In the genomic region with DNA sequence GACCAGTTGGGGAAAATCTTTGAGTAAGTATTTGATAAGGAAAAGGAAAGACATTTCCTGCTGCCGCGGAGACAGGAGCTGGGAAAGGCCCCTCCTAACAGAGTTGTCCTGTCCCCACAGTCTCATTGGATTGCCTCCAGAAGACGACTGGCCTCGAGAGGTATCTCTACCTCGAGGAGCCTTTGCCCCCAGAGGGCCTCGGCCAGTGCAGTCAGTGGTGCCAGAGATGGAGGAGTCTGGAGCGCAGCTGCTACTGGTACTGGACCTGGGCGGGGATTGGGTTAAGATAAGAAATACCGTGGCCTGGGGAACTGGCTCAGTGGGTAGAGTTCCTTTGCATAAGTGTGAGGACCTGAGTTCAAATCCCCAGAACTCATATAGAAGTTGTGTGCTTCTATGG, we compare ENCODE assay signal across 18 mouse cellular contexts. TPM values are rescaled to one million over a fixed set of nuclear protein-coding genes. Genes with fewer than 3 reads are reported as not detected.
DNase-seq lines count a peak whose midpoint lies in the region; ATAC-seq and TF ChIP-seq lines count a peak whose summit lies in the region.
"Had no signal": no experiment of that assay in that cellular context is flagged by ENCODE, and none has a peak within 500 bp of the region (broad histone marks: within the 10 kb centered on the region; RNA-seq: fewer than 3 reads in every experiment).

No protein-coding gene starts in this region.

- H3K9ac ChIP-seq in heart, embryonic 11.5 days (ENCODE audit: low read depth, low read length): no peak overlapping the region
- no peak overlapping the region for H3K9ac ChIP-seq in liver, embryonic 12.5 days
- H3K9ac ChIP-seq in liver, postnatal 0 days (replicated peaks): no peak overlapping the region
- H3K9ac ChIP-seq in intestine, postnatal 0 days (ENCODE audit: low read depth, low read length): no peak overlapping the region

- no peak for TF ChIP-seq EP300 in liver, postnatal 0 days (IDR thresholded peaks at IDR 0.05; ENCODE audit: low read depth)

- H3K4me2 ChIP-seq in heart, embryonic 11.5 days: no peak overlapping the region
- H3K4me2 ChIP-seq in liver, embryonic 12.5 days: no peak overlapping the region
- H3K4me2 ChIP-seq in liver, postnatal 0 days (ENCODE audit: low read depth, low read length): no peak overlapping the region
- H3K4me2 ChIP-seq in intestine, postnatal 0 days (replicated peaks; ENCODE audit: low read depth): no peak overlapping the region

- H3K9me3 ChIP-seq in heart, embryonic 11.5 days (replicated peaks; ENCODE audit: control insufficient read depth, low read length): no peaks in the 10 kb centered on the region
- no peaks in the 10 kb centered on the region for H3K9me3 ChIP-seq in liver, embryonic 12.5 days (replicated peaks)
- H3K9me3 ChIP-seq in liver, postnatal 0 days (ENCODE audit: low read length): no peaks in the 10 kb centered on the region
- H3K9me3 ChIP-seq in intestine, postnatal 0 days (ENCODE audit: control insufficient read depth): no peaks in the 10 kb centered on the region

- H3K4me1 ChIP-seq in heart, embryonic 11.5 days (ENCODE audit: control insufficient read depth, insufficient read depth, low read length): peaks cover 21% of the 10 kb centered on the region
- H3K4me1 ChIP-seq in liver, embryonic 12.5 days: peaks cover 66% of the 10 kb centered on the region
- peaks cover 42% of the 10 kb centered on the region for H3K4me1 ChIP-seq in liver, postnatal 0 days (ENCODE audit: insufficient read depth)
- 0 out of 2 replicates have a peak, but pooled peaks cover 9% of the 10 kb centered on the region for H3K4me1 ChIP-seq in intestine, postnatal 0 days (replicated peaks; ENCODE audit: control insufficient read depth, insufficient read depth, low read length)

- peaks cover 38% of the 10 kb centered on the region for H3K36me3 ChIP-seq in heart, embryonic 11.5 days (ENCODE audit: control insufficient read depth, insufficient read depth, low read length)
- peaks cover 44% of the 10 kb centered on the region for H3K36me3 ChIP-seq in liver, embryonic 12.5 days
- H3K36me3 ChIP-seq in liver, postnatal 0 days (replicated peaks; ENCODE audit: insufficient read depth, low read length): peaks cover 30% of the 10 kb centered on the region
- H3K36me3 ChIP-seq in intestine, postnatal 0 days (ENCODE audit: control insufficient read depth, insufficient read depth): peaks cover 35% of the 10 kb centered on the region

- WGBS in heart, embryonic 11.5 days (ENCODE audit: insufficient replicate concordance): 58% methylated on average over 9 of the region's 9 CpGs
- 45% methylated on average over 9 of the region's 9 CpGs for WGBS in liver, embryonic 12.5 days (ENCODE audit: insufficient replicate concordance)
- 67% methylated on average over 9 of the region's 9 CpGs for WGBS in liver, postnatal 0 days (ENCODE audit: insufficient replicate concordance)
- WGBS in intestine, postnatal 0 days: 41% methylated on average over 9 of the region's 9 CpGs

- H3K27me3 ChIP-seq in heart, embryonic 11.5 days (ENCODE audit: control insufficient read depth, insufficient read depth, low read length): peaks cover 7% of the 10 kb centered on the region
- peaks cover 17% of the 10 kb centered on the region for H3K27me3 ChIP-seq in liver, embryonic 12.5 days (replicated peaks)
- H3K27me3 ChIP-seq in liver, postnatal 0 days (ENCODE audit: insufficient read depth, low read length): peaks cover 9% of the 10 kb centered on the region
- H3K27me3 ChIP-seq in intestine, postnatal 0 days (replicated peaks; ENCODE audit: control insufficient read depth, insufficient read depth, low read length): no peaks in the 10 kb centered on the region

- intact Hi-C loops in heart, postnatal 36 days (cut with DNase I): no loop called here

- ATAC-seq in heart, embryonic 11.5 days (replicated peaks; ENCODE audit: insufficient number of reproducible peaks, low FRiP score, low TSS enrichment): no peak
- no peak for ATAC-seq in liver, embryonic 12.5 days
- ATAC-seq in liver, postnatal 0 days: no peak
- no peak for ATAC-seq in intestine, postnatal 0 days
- ATAC-seq: forebrain, embryonic 16.5 days had no signal

- H3K4me3 ChIP-seq in heart, embryonic 11.5 days (ENCODE audit: low read depth, low read length): no peak overlapping the region
- no peak overlapping the region for H3K4me3 ChIP-seq in liver, embryonic 12.5 days
- H3K4me3 ChIP-seq in liver, postnatal 0 days (ENCODE audit: low read depth, low read length): no peak overlapping the region
- no peak overlapping the region for H3K4me3 ChIP-seq in intestine, postnatal 0 days (ENCODE audit: low read depth, low read length)
- H3K4me3 ChIP-seq: erythroblast, embryonic 14.5 days; layer of hippocampus, adult 2 months had no signal

- no peak for TF ChIP-seq CTCF in liver, postnatal 0 days (IDR thresholded peaks at IDR 0.05; ENCODE audit: low read depth)
- TF ChIP-seq CTCF in intestine, postnatal 0 days (IDR thresholded peaks at IDR 0.05; ENCODE audit: low read depth): no peak

- DNase-seq in heart, postnatal 36 days: no peak
- no peak for DNase-seq in liver, postnatal 0 days
- peak; percentile 45 for DNase-seq in MN1 (ENCODE audit: low spot score)
- no peak for DNase-seq in layer of hippocampus, postnatal 25 days (ENCODE audit: extremely low spot score in 1 of 2, low spot score in 1 of 2)
- DNase-seq: heart, adult 18-20 months; kidney, postnatal 10 days; lung, adult 18-20 months had no signal

- H3K27ac ChIP-seq in heart, embryonic 11.5 days (ENCODE audit: low read depth, low read length): peak overlapping the region; percentile 13
- H3K27ac ChIP-seq in liver, embryonic 12.5 days: 0 out of 2 replicates have a peak overlapping the region, but pooled peaks have one; percentile 1
- H3K27ac ChIP-seq in liver, postnatal 0 days (ENCODE audit: low read depth): no peak overlapping the region
- 0 out of 2 replicates have a peak overlapping the region, but pooled peaks have one; percentile 29 for H3K27ac ChIP-seq in intestine, postnatal 0 days (ENCODE audit: low read depth, low read length)
- H3K27ac ChIP-seq: layer of hippocampus, adult 2 months had no signal

RNA-seq across cellular contexts. Expression of a gene that starts 2.6 kb away (rescaled TPM):
- 1,419 and 1,452 TPM in 2 replicates for polyA plus RNA-seq in heart, embryonic 11.5 days (2014; fragmentation: Nextera tagmentation; extraction: Ambion mirVana)
- 10 to 100 TPM; 76.7 to 85.5 TPM for total RNA-seq in heart, postnatal 36 days (2021)
- polyA plus RNA-seq in liver, embryonic 12.5 days (2016; fragmentation: Nextera tagmentation; extraction: Ambion mirVana): 766 and 777 TPM in 2 replicates
- polyA plus RNA-seq in liver, postnatal 0 days (2015; fragmentation: Nextera tagmentation; extraction: Ambion mirVana): 209 and 225 TPM in 2 replicates
- polyA plus RNA-seq in intestine, postnatal 0 days (2015; fragmentation: Nextera tagmentation; extraction: Ambion mirVana): 500 and 515 TPM in 2 replicates
- 100 to 1,000 TPM; 104 to 110 TPM for total RNA-seq in layer of hippocampus, postnatal 25 days (2021)

RNA-seq across cellular contexts. Expression of a gene that starts 4.1 kb away (rescaled TPM):
- polyA plus RNA-seq in heart, embryonic 11.5 days (2014; fragmentation: Nextera tagmentation; extraction: Ambion mirVana): 106 and 115 TPM in 2 replicates
- 10 to 100 TPM; 43.8 to 46.9 TPM for total RNA-seq in heart, postnatal 36 days (2021)
- 75.2 and 81.9 TPM in 2 replicates for polyA plus RNA-seq in liver, embryonic 12.5 days (2016; fragmentation: Nextera tagmentation; extraction: Ambion mirVana)
- 224 and 230 TPM in 2 replicates for polyA plus RNA-seq in liver, postnatal 0 days (2015; fragmentation: Nextera tagmentation; extraction: Ambion mirVana)
- 264 and 300 TPM in 2 replicates for polyA plus RNA-seq in intestine, postnatal 0 days (2015; fragmentation: Nextera tagmentation; extraction: Ambion mirVana)
- total RNA-seq in layer of hippocampus, postnatal 25 days (2021): 10 to 100 TPM; 60.2 to 61.8 TPM

RNA-seq across cellular contexts. Expression of a gene that starts 6.0 kb away (rescaled TPM):
- 0.21 and 0.39 TPM in 2 replicates for polyA plus RNA-seq in heart, embryonic 11.5 days (2014; fragmentation: Nextera tagmentation; extraction: Ambion mirVana)
- 1 to 10 TPM; 2.3 to 2.9 TPM for total RNA-seq in heart, postnatal 36 days (2021)
- polyA plus RNA-seq in liver, embryonic 12.5 days (2016; fragmentation: Nextera tagmentation; extraction: Ambion mirVana): 0.06 and 0.20 TPM in 2 replicates
- polyA plus RNA-seq in liver, postnatal 0 days (2015; fragmentation: Nextera tagmentation; extraction: Ambion mirVana): 0.04 and 0.06 TPM in 2 replicates
- 0.91 and 1.1 TPM in 2 replicates for polyA plus RNA-seq in intestine, postnatal 0 days (2015; fragmentation: Nextera tagmentation; extraction: Ambion mirVana)
- 10 to 100 TPM; 23.0 to 25.1 TPM for total RNA-seq in layer of hippocampus, postnatal 25 days (2021)
- total RNA-seq: megakaryocyte-erythroid progenitor cell, adult 5-6 weeks had no signal
- polyA plus RNA-seq: erythroblast, embryonic 14.5 days had no signal

RNA-seq across cellular contexts. Expression of a gene that starts 9.1 kb away (rescaled TPM):
- polyA plus RNA-seq in heart, embryonic 11.5 days (2014; fragmentation: Nextera tagmentation; extraction: Ambion mirVana): 0.42 and 0.63 TPM in 2 replicates
- 1 to 10 TPM; 5.6 to 7.0 TPM for total RNA-seq in heart, postnatal 36 days (2021)
- 0.92 and 1.6 TPM in 2 replicates for polyA plus RNA-seq in liver, embryonic 12.5 days (2016; fragmentation: Nextera tagmentation; extraction: Ambion mirVana)
- polyA plus RNA-seq in liver, postnatal 0 days (2015; fragmentation: Nextera tagmentation; extraction: Ambion mirVana): 0.33 and 0.88 TPM in 2 replicates
- 0.07 and 0.20 TPM in 2 replicates for polyA plus RNA-seq in intestine, postnatal 0 days (2015; fragmentation: Nextera tagmentation; extraction: Ambion mirVana)
- total RNA-seq in layer of hippocampus, postnatal 25 days (2021): 100 to 1,000 TPM; 754 to 837 TPM

RNA-seq across cellular contexts. Expression of a gene that starts 17.9 kb away (rescaled TPM):
- polyA plus RNA-seq in heart, embryonic 11.5 days (2014; fragmentation: Nextera tagmentation; extraction: Ambion mirVana): 0.11 and 0.13 TPM in 2 replicates
- under 1 TPM; 0.14 to 0.31 TPM for total RNA-seq in heart, postnatal 36 days (2021)
- 0.05 and 0.10 TPM in 2 replicates for polyA plus RNA-seq in liver, embryonic 12.5 days (2016; fragmentation: Nextera tagmentation; extraction: Ambion mirVana)
- polyA plus RNA-seq in liver, postnatal 0 days (2015; fragmentation: Nextera tagmentation; extraction: Ambion mirVana): not detected in 2 replicates
- polyA plus RNA-seq in intestine, postnatal 0 days (2015; fragmentation: Nextera tagmentation; extraction: Ambion mirVana): not detected in 2 replicates
- total RNA-seq in layer of hippocampus, postnatal 25 days (2021): under 1 TPM; 0.27 to 0.80 TPM
- total RNA-seq: gastrocnemius, adult 8-10 months; hematopoietic stem cell, adult 5-6 weeks; megakaryocyte-erythroid progenitor cell, adult 5-6 weeks had no signal
- polyA plus RNA-seq: embryonic facial prominence, embryonic 11.5 days; erythroblast, embryonic 14.5 days; limb, embryonic 11.5 days had no signal
